9 mouse cellular contexts compared by ENCODE assay signal in genomic region chr15:102017918-102018463, GRCm38 (mm10). TPM values are rescaled to one million over a fixed set of nuclear protein-coding genes. Genes with fewer than 3 reads are reported as not detected.
A peak's percentile ranks its signal among the peaks of the same experiment; 100 is the strongest.
DNase-seq lines count a peak whose midpoint lies in the region; ATAC-seq and TF ChIP-seq lines count a peak whose summit lies in the region.
"Had no signal": no experiment of that assay in that cellular context is flagged by ENCODE, and none has a peak within 500 bp of the region (broad histone marks: within the 10 kb centered on the region; RNA-seq: fewer than 3 reads in every experiment).

No protein-coding gene starts in this region.

- WGBS in thymus, adult 2 months, result 51% methylated on average over 7 of the region's 7 CpGs
- WGBS in liver, embryonic 15.5 days (ENCODE audit: insufficient replicate concordance), result 13% methylated on average over 7 of the region's 7 CpGs
- WGBS in stomach, postnatal 0 days, result 19% methylated on average over 6 of the region's 7 CpGs

- no peak overlapping the region for H3K9ac ChIP-seq in liver, embryonic 15.5 days
- H3K9ac ChIP-seq in stomach, postnatal 0 days (ENCODE audit: low read length), result peak overlapping the region; percentile 23; the same call in 1 of the 2 replicates
- H3K9ac ChIP-seq: embryonic facial prominence, embryonic 13.5 days had no signal

- no peaks in the 10 kb centered on the region for H3K9me3 ChIP-seq in liver, embryonic 15.5 days (replicated peaks)
- H3K9me3 ChIP-seq in stomach, postnatal 0 days (ENCODE audit: control insufficient read depth, low read length), result no peaks in the 10 kb centered on the region
- H3K9me3 ChIP-seq: embryonic facial prominence, embryonic 13.5 days had no signal

- no peak overlapping the region for H3K27ac ChIP-seq in thymus, adult 2 months (ENCODE audit: control insufficient read depth, insufficient read depth, low read length)
- peak overlapping the region; percentile 48; the same call in 1 of the 2 replicates for H3K27ac ChIP-seq in liver, embryonic 15.5 days (replicated peaks)
- H3K27ac ChIP-seq in stomach, postnatal 0 days (replicated peaks), result peak overlapping the region; percentile 94
- H3K27ac ChIP-seq: embryonic facial prominence, embryonic 13.5 days had no signal

- H3K36me3 ChIP-seq in thymus, adult 2 months (ENCODE audit: control insufficient read depth, insufficient read depth, low read length), result no peaks in the 10 kb centered on the region
- no peaks in the 10 kb centered on the region for H3K36me3 ChIP-seq in liver, embryonic 15.5 days (replicated peaks)
- no peaks in the 10 kb centered on the region for H3K36me3 ChIP-seq in stomach, postnatal 0 days (ENCODE audit: control insufficient read depth, insufficient read depth, low read length)
- H3K36me3 ChIP-seq: embryonic facial prominence, embryonic 13.5 days had no signal

- TF ChIP-seq EP300 in stomach, postnatal 0 days (optimal IDR thresholded peaks at IDR 0.05), result no peak

- H3K4me1 ChIP-seq in thymus, adult 2 months (replicated peaks; ENCODE audit: control insufficient read depth, insufficient read depth, low read length), result no peaks in the 10 kb centered on the region; the same call in 1 of the 2 replicates
- H3K4me1 ChIP-seq in liver, embryonic 15.5 days (replicated peaks), result peaks cover 47% of the 10 kb centered on the region
- no peaks in the 10 kb centered on the region for H3K4me1 ChIP-seq in stomach, postnatal 0 days (replicated peaks; ENCODE audit: control insufficient read depth, insufficient read depth)

- DNase-seq in thymus, adult 2 months, result peak; percentile 16
- DNase-seq in thymus, postnatal 0 days (ENCODE audit: low spot score), result no peak
- peak; percentile 92 for DNase-seq in stomach, postnatal 0 days (ENCODE audit: low spot score)
- DNase-seq in cerebellum, adult 8-10 months, result no peak
- DNase-seq in left cerebral cortex, adult 9 months (ENCODE audit: low spot score in 2 of 2), result no peak

- no peaks in the 10 kb centered on the region for H3K27me3 ChIP-seq in thymus, adult 2 months (ENCODE audit: control insufficient read depth, insufficient read depth, low read length)
- H3K27me3 ChIP-seq in liver, embryonic 15.5 days, result no peaks in the 10 kb centered on the region
- no peaks in the 10 kb centered on the region for H3K27me3 ChIP-seq in stomach, postnatal 0 days (ENCODE audit: control insufficient read depth, insufficient read depth, low read length)

- no peak for TF ChIP-seq POLR2A in thymus, adult 2 months (IDR thresholded peaks at IDR 0.05; ENCODE audit: control insufficient read depth, extremely low read depth, insufficient read depth, low read length, poor library complexity)

- H3K4me3 ChIP-seq in thymus, adult 2 months (ENCODE audit: control insufficient read depth, insufficient read depth, low read length), result no peak overlapping the region
- no peak overlapping the region for H3K4me3 ChIP-seq in liver, embryonic 15.5 days (replicated peaks)
- no peak overlapping the region for H3K4me3 ChIP-seq in stomach, postnatal 0 days (ENCODE audit: low read depth, low read length)
- H3K4me3 ChIP-seq: embryonic facial prominence, embryonic 13.5 days had no signal

- ATAC-seq in hematopoietic stem cell, adult 5-6 weeks (replicated peaks in 1 of 2; ENCODE audit: insufficient read depth in 1 of 2, low FRiP score in 2 of 2, low TSS enrichment in 1 of 2, low read depth in 1 of 2, poor library complexity in 2 of 2, severe bottlenecking in 2 of 2), result peak; percentile 76 to 78
- ATAC-seq in liver, embryonic 15.5 days (ENCODE audit: insufficient read depth), result peak; percentile 59
- ATAC-seq in stomach, postnatal 0 days (ENCODE audit: low FRiP score, low TSS enrichment), result peak; percentile 68
- no peak for ATAC-seq in inflammation-experienced regulatory T-cells, adult 6 months

- no peak overlapping the region for H3K4me2 ChIP-seq in liver, embryonic 15.5 days
- H3K4me2 ChIP-seq in stomach, postnatal 0 days (replicated peaks; ENCODE audit: low read depth), result no peak overlapping the region
- H3K4me2 ChIP-seq: embryonic facial prominence, embryonic 13.5 days had no signal

- TF ChIP-seq CTCF in thymus, adult 2 months (IDR thresholded peaks at IDR 0.05; ENCODE audit: borderline replicate concordance, control insufficient read depth, extremely low read depth, insufficient read depth, low read length, poor library complexity), result peak; percentile 25; the same call in 1 of the 2 replicates
- TF ChIP-seq CTCF in stomach, postnatal 0 days (IDR thresholded peaks at IDR 0.05; ENCODE audit: low read depth), result peak; percentile 81

RNA-seq across cellular contexts. Expression of gene Krt18, which starts 10.0 kb away (rescaled TPM):
- 197 and 219 TPM in 2 replicates for polyA plus RNA-seq in thymus, adult 2 months (2012; rRNA removed)
- 1,281 and 1,324 TPM in 2 replicates for polyA plus RNA-seq in thymus, postnatal 0 days (2015; fragmentation: Nextera tagmentation; extraction: Ambion mirVana)
- total RNA-seq in hematopoietic stem cell, adult 5-6 weeks (2017), result 58.8 and 66.5 TPM in 2 replicates
- 107 and 121 TPM in 2 replicates for polyA plus RNA-seq in liver, embryonic 15.5 days (2015; fragmentation: Nextera tagmentation; extraction: Ambion mirVana)
- polyA plus RNA-seq in stomach, postnatal 0 days (2015; fragmentation: Nextera tagmentation; extraction: Ambion mirVana), result 715 and 753 TPM in 2 replicates
- 1 to 10 TPM in 2 of 3 experiments, under 1 TPM in 1; 0.41 to 1.2 (median 1.2) TPM for polyA plus RNA-seq in inflammation-experienced regulatory T-cells, adult 6 months (2017; shearing (Covaris generic))

RNA-seq across cellular contexts. Expression of gene Krt8, which starts 13.7 kb away (rescaled TPM):
- polyA plus RNA-seq in thymus, adult 2 months (2012; rRNA removed), result 220 and 270 TPM in 2 replicates
- polyA plus RNA-seq in thymus, postnatal 0 days (2015; fragmentation: Nextera tagmentation; extraction: Ambion mirVana), result 1,106 and 1,123 TPM in 2 replicates
- 0.65 and 1.3 TPM in 2 replicates for total RNA-seq in hematopoietic stem cell, adult 5-6 weeks (2017)
- 114 and 118 TPM in 2 replicates for polyA plus RNA-seq in liver, embryonic 15.5 days (2015; fragmentation: Nextera tagmentation; extraction: Ambion mirVana)
- polyA plus RNA-seq in stomach, postnatal 0 days (2015; fragmentation: Nextera tagmentation; extraction: Ambion mirVana), result 1,902 and 1,960 TPM in 2 replicates
- under 1 TPM in 1 of 3 experiments, not detected in 2; 0.23 TPM for polyA plus RNA-seq in inflammation-experienced regulatory T-cells, adult 6 months (2017; shearing (Covaris generic))

RNA-seq across cellular contexts. Expression of gene Eif4b, which starts 55.6 kb away (rescaled TPM):
- 99.3 and 108 TPM in 2 replicates for polyA plus RNA-seq in thymus, adult 2 months (2012; rRNA removed)
- polyA plus RNA-seq in thymus, postnatal 0 days (2015; fragmentation: Nextera tagmentation; extraction: Ambion mirVana), result 93.3 and 103 TPM in 2 replicates
- total RNA-seq in hematopoietic stem cell, adult 5-6 weeks (2017), result 451 and 486 TPM in 2 replicates
- 43.5 and 48.3 TPM in 2 replicates for polyA plus RNA-seq in liver, embryonic 15.5 days (2015; fragmentation: Nextera tagmentation; extraction: Ambion mirVana)
- 46.5 and 48.4 TPM in 2 replicates for polyA plus RNA-seq in stomach, postnatal 0 days (2015; fragmentation: Nextera tagmentation; extraction: Ambion mirVana)
- 100 to 1,000 TPM in 2 of 3 experiments, 10 to 100 TPM in 1; 90.5 to 131 (median 129) TPM for polyA plus RNA-seq in inflammation-experienced regulatory T-cells, adult 6 months (2017; shearing (Covaris generic))

Comparison
In these comparisons a context has a peak if more than half of its experiments do, and no peak if none do; other contexts are left out.
1. DNase-seq: peak in thymus, adult 2 months (single experiment) and stomach, postnatal 0 days (single experiment); none in thymus, postnatal 0 days (single experiment), cerebellum, adult 8-10 months (single experiment) and left cerebral cortex, adult 9 months (0 of 2).
2. RNA of gene Krt18, which starts 10.0 kb away (polyA plus RNA-seq): 1,281 to 1,324 TPM in thymus, postnatal 0 days, 715 to 753 TPM in stomach, postnatal 0 days, 197 to 219 TPM in thymus, adult 2 months and 107 to 121 TPM in liver, embryonic 15.5 days; 0.41 to 1.2 TPM in inflammation-experienced regulatory T-cells, adult 6 months; every median in the first group is over 10 times any median in the second.
3. RNA of gene Krt8, which starts 13.7 kb away (polyA plus RNA-seq): 1,902 to 1,960 TPM in stomach, postnatal 0 days, 1,106 to 1,123 TPM in thymus, postnatal 0 days, 220 to 270 TPM in thymus, adult 2 months and 114 to 118 TPM in liver, embryonic 15.5 days; 0.23 TPM in inflammation-experienced regulatory T-cells, adult 6 months; every median in the first group is over 10 times any median in the second.